Mouse (Mus musculus) spleen, adult 12 weeks (tissue): ENCODE measurements around the gene Frmd4a.
"Not testable (repeated sequence)": the region's sequence is repeated elsewhere in the genome, so short reads cannot be mapped to it uniquely, and the experiment has no call there.

Experiments
- DNase-seq: peaks from one replicate; pipeline ENCODE4 v3.0.0; 2022; ENCODE audit warnings: low spot score

Gene Frmd4a

DNA sequence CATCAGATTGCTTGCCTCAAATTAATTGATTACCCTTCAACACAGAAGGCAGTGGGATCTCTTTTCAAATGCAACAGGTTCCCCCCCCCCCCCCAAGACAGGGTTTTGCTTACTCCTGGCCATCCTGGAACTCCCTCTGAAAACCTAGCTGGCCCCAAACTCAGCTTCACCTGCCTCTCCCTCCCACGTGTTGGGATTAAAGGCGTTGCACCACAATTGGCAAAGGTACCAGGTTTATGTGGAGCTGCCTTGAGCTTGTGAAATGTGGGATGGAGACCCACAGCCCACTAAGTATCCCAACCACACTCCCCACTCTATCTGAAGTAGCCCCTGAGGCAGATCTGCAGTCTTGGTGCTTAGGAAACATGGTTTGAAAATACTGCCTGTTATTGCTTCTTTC lies 565.4 kb downstream of the Frmd4a start:
- no peak for DNase-seq

DNA sequence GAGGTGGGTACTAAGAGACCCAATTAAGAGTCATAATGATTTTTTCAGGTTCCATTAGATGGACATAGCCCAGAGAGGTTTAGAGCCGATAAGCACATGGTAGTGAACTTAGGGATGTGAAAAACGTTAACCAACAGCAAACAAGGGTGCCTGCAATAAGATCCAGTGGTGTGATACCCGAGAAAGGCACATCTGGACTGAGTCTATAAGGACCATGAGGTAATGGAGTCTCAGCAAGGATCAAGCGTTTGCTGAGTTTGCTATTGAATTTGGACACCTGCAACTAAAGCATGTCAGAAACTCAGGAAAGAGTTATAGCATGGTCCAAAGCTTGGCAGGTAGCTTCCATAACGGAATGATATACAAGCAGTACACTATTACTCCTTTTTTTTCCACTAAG lies 566.7 kb downstream of the Frmd4a start:
- no peak for DNase-seq

DNA sequence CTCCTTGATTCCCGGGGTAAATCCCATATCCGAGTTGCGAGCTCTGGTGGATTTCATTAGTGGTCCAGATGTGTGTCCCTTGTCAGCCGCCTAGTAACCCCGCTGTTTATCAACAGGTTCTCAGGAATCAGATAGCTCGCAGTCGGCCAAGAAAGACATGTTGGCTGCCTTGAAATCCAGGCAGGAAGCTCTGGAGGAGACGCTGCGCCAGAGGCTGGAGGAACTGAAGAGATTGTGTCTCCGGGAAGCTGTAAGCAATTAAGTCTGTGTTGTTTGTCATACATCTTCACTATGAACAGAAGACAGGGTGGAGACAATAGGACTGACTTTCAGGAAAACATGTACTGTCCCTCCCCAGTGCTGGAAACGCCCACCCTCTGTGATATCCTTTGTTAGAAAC lies 568.7 kb downstream of the Frmd4a start:
- DNase-seq = no peak

DNA sequence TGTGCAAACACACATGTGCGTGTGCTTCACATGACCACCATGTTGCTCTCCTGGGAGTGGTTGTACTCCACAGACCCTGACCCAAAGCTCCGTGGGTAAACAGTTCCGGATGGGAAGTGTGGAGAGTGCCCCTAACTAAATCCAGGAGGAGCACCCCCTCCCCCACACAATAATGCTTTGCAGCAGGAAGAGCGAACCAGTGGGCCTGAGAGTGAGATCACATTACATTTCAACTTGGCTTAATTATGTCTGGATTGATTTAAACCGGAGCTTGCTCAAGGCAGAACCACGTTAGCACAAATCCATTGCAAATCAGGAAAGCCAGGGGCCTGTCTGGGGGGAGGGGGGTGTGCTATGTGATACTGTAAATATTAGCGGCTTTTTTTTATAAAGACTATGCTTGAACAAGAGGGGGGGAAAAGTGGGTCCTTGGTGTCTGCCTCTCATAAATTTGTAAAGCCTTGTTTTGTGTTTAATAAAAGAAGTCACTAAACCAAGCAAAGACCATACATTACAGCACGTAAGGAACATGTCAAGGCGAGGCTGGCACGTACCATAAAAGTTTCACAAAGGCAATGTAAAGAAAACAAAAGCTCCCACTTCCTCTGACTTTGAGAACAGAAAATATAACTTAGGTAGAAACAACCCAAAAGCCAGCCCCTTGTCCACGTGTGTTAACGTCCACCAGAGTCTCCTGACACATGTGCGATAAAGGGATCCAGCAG lies 570.3 kb downstream of the Frmd4a start:
- no peak for DNase-seq

DNA sequence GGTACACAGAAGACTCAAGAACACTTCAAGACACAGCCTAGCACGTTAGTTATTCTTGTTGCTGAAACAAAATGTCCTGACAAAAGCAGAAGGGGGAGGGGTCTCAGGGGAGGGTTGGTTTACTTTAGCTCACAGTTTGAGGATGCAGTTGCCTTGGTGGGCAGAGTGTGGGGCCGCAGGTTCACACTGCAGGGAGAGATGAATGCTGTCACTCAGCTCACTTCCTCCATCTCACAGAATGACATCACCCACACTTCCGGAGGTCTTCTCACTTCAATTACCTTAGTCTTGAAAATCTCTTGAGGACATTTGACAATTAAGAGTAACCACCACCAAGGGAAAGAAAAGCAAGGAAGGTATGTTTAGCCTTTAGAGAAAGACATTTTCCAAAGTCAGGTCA lies 574.1 kb downstream of the Frmd4a start:
- no peak for DNase-seq

DNA sequence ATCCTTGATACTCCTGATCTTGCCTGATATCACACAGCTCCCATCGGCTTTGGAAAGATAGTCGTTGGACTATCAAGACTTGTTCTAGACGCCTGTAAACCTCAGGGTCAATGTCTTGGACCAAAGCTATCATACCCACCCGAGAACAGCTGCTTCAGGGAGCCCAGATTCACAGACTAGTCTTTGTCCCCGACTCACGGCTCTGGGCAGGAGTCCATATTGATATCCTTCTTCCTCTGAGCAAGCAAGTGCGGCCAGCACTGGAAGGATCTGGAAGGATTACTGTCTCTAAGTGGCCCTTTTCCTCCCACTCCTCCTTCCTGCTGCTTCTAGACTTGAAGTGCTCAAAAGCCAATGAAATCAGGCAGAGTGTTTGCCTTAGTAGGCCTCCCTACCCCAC lies 575.1 kb downstream of the Frmd4a start:
- no peak for DNase-seq

DNA sequence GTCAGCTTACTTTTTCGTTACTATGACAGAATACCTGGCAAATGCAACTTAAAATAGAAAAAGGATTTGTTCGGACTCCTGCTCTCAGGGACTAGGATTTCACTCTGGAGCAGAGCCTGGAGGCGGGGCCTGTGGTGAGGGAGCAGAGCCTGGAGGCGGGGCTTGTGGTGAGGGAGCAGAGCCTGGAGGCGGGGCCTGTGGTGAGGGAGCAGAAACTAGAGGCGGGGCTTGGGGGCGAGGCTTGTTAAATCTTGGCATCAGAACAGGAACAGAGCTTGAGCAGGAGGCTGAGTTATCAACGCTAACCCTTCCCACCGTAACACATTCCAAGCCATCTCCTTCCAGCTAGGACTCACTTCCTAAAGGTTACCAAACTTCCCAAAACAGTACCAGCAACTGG lies 575.9 kb downstream of the Frmd4a start:
- peak; percentile 27 for DNase-seq

DNA sequence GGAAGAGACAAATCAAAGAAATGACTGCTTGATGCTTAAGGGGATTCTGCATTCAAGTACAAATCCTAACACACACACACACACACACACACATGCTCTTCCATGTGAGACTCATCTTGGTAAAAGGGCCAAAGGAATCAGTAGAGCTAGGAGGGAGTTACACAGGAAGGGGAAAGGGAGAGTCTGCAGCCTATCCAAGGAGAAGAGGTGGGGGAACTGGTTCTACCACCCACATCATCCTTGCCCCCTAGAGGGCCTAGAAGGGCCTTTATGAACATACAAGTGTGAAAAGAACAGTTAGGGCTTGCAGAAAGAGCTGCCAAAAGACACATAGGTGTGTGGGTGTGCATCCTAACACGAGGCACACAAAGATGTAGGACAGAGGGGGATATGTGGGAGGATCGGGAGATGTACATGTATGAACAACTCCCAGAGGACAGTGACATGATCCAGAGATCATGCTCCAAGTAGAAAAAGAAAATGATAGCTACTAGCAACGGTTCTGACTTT lies 576.4 kb downstream of the Frmd4a start:
- no peak for DNase-seq

DNA sequence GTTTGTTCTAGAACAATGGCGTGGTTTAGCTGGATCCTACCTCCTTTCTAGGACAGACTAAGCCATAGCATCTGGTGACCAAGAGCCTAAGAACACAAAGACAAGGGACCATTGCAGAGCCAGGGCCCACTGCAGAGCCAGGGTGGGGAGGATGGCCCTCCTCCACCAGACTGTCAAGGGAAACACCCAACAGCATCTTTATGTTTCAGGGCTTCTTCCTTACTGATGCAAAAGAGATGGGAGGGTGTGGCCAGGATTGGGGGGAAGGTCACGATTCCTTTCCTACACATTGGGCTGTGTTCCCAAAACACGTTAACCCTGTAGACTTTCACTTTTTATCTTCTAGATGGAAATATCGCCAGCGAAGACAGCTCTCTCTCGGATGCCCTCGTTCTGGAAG lies 579.5 kb downstream of the Frmd4a start:
- no peak for DNase-seq

DNA sequence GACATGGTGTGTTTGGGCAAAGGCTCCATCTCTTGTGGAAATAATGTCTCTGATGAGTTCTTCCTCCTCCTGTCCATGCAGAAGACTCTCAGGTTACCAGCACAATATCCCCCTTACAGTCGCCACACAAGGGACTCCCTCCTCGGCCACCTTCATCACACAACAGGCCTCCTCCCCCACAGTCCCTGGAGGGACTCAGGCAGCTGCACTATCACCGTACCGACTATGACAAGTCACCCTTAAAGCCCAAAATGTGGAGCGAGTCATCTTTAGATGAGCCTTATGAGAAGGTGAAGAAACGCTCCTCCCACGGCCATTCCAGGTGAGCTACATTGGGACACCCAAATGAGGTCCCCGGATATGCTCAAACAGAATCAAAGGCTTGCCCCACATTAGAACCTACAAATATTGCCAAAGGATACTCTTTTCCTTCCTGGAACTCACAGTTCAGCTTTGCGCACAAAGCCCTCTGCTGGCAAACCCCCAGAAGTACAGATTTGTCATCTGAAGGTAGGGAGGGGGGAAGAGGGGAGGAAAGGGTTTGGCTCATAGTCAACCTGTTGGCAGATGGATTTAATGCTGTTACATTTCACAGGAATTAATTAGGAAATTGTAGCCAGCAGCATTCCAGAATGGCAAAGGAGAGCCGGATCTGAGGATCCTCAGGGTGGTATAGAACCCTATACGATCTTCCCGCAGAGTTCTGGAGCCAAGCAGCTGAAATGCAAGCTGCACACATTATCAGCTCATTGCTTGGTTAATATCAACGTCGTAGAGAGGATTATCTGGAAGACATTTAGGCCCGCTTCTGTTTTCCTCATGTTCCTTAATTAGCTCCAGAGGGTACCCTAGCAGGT lies 583.7 kb downstream of the Frmd4a start:
- DNase-seq = no peak

DNA sequence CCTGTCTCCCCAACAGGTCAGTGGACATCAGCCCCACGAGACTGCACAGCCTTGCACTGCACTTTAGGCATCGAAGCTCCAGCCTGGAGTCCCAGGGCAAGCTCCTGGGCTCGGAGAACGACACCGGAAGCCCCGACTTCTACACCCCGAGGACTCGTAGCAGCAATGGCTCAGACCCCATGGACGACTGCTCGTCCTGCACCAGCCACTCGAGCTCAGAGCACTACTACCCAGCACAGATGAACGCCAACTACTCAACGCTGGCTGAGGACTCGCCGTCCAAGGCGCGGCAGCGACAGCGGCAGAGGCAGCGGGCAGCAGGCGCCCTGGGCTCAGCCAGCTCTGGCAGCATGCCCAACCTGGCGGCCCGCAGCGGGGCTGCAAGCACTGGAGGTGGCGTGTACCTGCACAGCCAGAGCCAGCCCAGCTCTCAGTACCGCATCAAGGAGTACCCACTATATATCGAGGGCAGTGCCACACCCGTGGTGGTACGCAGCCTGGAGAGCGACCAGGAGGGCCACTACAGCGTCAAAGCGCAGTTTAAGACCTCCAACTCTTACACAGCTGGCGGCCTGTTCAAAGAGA lies 585.9 kb downstream of the Frmd4a start:
- DNase-seq = no peak

DNA sequence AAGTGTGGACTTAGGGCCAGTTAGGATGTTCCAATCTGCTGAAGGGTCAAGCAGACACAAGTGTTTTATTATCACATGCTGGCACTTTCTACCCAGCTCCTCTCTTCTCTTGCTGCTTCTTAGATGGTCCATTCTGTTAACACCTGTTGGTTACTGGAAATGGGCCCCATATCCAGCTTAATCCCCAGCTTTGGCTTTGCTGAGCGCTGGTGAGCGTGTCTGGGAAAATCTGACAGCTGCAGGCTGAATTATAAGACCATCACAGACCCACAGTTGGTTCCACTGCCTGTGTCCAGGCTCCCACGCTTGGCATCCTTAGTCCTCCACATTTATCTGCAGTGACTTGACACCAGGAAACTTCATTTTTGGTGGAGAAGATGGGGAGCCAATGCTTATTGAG lies 589.0 kb downstream of the Frmd4a start:
- DNase-seq = no peak

DNA sequence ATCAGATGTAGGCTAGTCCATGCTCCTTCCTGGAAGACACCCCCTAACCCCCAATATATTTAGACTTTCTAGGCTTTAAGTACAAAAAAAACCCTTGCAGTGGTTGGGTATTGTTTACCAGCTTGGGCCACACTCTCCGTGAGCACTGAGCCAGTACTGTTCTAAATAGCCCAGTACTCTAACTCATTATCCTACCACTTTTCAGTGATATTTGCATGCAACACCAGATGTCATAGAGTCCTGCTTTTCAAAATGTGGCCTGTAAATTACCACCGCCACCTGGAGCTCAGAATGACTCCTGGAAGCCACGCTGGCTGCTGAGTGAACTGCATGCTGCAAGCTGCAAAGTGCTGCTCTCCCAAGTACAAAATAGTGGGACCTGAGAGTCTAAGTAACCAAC lies 590.7 kb downstream of the Frmd4a start:
- DNase-seq = no peak

DNA sequence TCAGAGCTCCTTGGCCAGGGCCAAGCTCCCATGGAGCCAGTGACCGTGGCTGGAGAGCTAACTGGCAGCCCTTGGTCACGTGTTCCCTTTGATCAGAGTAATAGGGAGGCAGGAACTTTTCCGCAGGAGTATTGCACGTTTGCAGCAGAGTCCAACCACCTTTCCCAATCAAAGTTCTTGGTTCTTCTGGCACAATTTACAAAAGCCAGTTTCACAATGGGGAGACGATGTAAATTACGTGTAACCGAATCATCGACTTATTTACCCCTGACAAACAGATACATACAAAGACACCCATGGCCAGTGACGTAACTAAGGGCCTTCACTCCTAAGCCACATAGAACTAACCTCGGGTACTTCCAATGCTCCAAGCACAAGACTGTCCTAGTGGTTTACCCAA lies 591.9 kb downstream of the Frmd4a start:
- no peak for DNase-seq

DNA sequence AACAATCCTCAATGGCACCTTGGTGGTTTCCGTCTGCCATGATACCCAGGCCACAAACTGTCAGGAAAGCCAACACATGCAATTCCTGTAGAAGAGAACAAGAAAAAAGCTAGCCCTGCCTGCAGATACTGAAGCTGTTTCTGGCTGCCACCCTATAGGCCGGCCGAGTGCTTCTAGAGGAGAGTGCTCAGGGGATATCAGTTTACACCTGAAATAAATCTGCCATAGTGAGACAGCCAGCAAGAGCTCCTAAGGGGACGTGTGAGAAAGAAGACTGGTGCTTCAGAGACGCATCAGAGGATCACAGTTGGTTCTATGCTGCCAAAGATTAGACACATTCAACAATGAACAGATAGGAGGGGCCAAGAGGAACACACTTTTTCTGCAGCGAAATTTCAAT lies 593.8 kb downstream of the Frmd4a start:
- no peak for DNase-seq

DNA sequence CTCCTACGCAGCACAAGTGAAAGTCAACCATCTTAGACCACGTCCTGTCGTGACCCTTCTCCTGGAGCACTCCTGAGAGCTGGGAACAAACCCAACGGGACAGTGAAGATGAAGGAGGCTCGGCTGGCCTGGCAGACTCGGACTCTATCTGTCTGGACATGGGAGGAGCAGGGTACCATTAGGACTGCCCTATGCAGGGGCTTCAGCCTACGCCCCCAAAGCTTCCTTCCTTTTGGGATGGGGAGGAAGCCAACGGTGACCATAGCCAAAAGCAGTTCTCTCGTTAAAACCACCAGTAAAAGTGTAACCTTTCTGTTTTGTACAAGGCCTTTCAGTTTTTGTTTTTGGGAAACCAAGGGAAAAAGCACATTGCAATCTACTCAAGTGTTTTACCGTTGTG lies 594.2 kb downstream of the Frmd4a start:
- DNase-seq = no peak

DNA sequence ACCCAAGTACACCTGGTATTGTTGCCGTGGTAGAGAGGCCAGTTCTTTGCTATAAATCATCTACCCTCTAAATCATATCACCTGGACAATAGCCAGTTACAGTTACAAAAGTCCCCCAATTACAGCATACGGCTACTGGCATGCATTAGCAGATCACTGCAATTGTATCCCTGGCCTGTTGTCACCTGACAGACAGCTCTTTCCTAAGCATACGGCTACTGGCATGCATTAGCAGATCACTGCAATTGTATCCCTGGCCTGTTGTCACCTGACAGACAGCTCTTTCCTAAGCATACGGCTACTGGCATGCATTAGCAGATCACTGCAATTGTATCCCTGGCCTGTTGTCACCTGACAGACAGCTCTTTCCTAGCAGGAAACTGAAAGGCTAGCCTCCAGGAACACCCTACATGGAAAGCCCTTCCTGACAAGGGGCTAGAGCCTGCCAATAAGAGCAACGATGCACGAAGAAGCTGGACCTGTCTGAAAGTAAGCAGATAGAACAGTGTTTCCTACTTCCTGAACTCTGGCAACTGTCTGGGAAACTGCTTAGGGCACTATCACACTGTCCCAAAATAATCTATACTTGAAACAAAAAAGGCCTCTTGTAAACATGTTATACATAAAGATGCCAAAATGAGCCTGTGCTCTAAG lies 596.9 kb downstream of the Frmd4a start:
- DNase-seq = not testable (repeated sequence)

DNA sequence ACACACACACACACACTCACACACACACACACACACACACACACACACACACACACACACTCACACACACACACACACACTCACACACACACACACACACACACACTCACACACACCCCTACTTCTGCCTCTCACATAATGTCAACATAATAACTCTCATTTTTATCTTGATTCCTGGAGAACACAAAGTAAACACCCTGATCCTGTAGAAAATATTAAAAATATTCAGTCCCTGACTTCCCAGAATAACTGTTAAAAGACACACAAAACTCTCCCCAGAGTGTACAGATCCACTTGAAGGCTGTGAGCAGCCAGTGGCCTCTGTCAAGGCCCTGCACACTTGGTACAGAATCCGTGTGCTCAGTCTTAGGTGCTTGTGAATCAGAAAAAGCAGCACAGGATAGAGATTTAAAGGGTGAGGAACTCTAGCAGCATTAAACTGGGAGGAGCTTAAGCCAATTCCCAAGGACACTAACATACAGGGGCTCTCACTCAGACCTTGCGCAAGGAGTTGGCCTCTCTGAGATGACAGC lies 597.6 kb downstream of the Frmd4a start:
- no peak for DNase-seq

DNA sequence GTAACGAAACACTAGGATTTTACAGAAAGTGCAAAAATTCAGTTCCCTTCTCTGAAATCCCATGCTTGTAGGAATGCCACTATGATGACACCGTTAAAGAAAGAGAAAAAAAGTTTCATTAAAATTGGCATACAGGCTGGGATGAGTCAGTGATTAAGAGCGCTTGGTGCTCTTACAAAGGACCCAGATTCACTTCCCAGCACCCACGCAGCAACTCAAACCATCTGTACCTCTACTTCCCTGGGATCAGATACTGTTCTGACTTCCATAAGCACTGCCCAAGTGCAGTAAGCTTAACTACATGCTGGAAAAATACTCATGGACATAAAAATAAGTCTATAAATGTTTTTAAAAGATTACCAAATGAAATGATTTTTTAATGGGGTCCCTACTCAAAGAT lies 599.5 kb downstream of the Frmd4a start:
- no peak for DNase-seq

DNA sequence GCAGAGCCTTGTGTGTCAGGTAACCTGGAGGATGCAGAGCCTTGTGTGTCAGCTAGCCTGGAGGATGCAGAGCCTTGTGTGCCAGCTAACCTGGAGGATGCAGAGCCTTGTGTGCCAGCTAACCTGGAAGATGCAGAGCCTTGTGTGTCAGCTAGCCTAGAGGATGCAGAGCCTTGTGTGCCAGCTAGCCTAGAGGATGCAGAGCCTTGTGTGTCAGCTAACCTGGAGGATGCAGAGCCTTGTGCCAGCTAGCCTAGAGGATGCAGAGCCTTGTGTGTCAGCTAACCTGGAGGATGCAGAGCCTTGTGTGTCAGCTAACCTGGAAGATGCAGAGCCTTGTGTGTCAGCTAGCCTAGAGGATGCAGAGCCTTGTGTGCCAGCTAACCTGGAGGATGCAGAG lies 601.6 kb downstream of the Frmd4a start:
- DNase-seq = not testable (repeated sequence)

DNA sequence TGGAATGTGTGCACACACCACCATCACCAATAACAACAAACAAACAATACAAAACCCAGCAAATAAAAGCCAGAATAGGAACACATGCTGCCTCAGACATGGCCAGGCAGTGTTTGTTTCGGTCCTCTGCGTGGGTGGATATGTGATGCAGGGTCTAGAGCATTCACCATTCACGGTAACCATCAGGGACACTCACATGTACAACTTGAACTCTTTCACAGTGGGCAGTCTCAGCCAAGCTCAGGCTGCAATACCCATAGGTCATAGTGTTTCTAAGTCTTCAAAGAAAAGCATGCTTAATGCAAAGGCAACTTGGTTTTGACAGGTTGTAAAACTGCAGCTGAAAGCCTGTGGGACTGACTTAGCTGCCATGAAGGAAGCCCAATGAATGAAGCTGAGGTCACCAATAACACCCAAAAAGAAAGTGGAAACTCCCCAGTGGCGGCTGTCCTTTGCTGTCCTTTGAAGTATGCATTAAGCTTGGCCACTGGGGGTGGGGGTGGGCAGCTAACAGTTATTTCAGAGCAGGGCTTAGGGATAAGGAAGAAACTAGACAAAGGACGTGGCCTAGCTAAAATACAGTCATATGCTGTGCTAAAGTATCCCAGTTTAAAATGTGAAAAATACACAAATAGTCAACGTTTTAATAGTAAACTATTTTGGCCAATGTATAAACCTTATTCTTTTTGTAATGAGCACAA lies 602.5 kb downstream of the Frmd4a start:
- no peak for DNase-seq
